Mouse (Mus musculus): ENCODE results near the gene Gm10153.

- peak; percentile 43 for TF ChIP-seq CTCF (IDR thresholded peaks at IDR 0.05; ENCODE audit: low read depth, low read length)
- no peak for TF ChIP-seq POLR2A (IDR thresholded peaks at IDR 0.05; ENCODE audit: insufficient read depth, low read length)
Measured at GRCm38 (mm10) chr7:142145413-142145940, 44.7 kb downstream of the Gm10153 start.
